Mouse (Mus musculus) liver, adult 2 months (tissue): ENCODE data around the gene Olfr1043.

Experiments
- CTCF ChIP-seq: fragments of 200-500 bp; IDR thresholded peaks from 2 replicates; pipeline ENCODE4 v1.5.1; 2011; ENCODE audit warnings: low read depth, low read length, control low read depth
- POLR2A ChIP-seq: fragments of 200-500 bp; IDR thresholded peaks from 2 replicates; pipeline ENCODE4 v1.6.1; 2011; ENCODE audit warnings: low read length, control low read depth; ENCODE audit not compliant: insufficient read depth; ENCODE audit errors: extremely low read depth

GRCm38 (mm10) chr2:86167422-86167821 is at the start of gene Olfr1043:
- TF ChIP-seq CTCF: no peak
- TF ChIP-seq POLR2A: no peak
